Mouse (Mus musculus): ENCODE data around the gene Clspn. TPM values are rescaled to one million over a fixed set of nuclear protein-coding genes. Genes with fewer than 3 reads are reported as not detected.

The Clspn gene
- total and polyA plus RNA-seq, 2 experiments, result 0.15 to 0.28 TPM

- peak; percentile 15 for DNase-seq (ENCODE audit: extremely low read depth, low read depth, low spot score)
- H3K4me1 ChIP-seq (ENCODE audit: control insufficient read depth, insufficient read depth, low read length), result no peaks in the 10 kb centered on the region
- peak; percentile 81 for TF ChIP-seq CTCF (IDR thresholded peaks at IDR 0.05; ENCODE audit: low read depth, low read length)
- TF ChIP-seq POLR2A (IDR thresholded peaks at IDR 0.05; ENCODE audit: extremely low read depth, insufficient read depth, low read length), result no peak
Observed at GRCm38 (mm10) chr4:126599971-126600754, 43.4 kb downstream of the Clspn start.

GRCm38 (mm10) chr4:126601597-126602444 lies 45.1 kb downstream of the Clspn start:
- H3K4me1 ChIP-seq (ENCODE audit: control insufficient read depth, insufficient read depth, low read length), result no peaks in the 10 kb centered on the region
- H3K4me3 ChIP-seq (ENCODE audit: insufficient read depth, low read depth, low read length), result no peak overlapping the region
- H3K79me2 ChIP-seq (ENCODE audit: control insufficient read depth, insufficient read depth, low read length), result no peaks in the 10 kb centered on the region
- no peak overlapping the region for H3K27ac ChIP-seq (replicated peaks; ENCODE audit: insufficient read depth, low read depth, low read length)
- H3K27me3 ChIP-seq (ENCODE audit: control insufficient read depth, insufficient read depth, low read length), result no peaks in the 10 kb centered on the region
- TF ChIP-seq POLR2A (IDR thresholded peaks at IDR 0.05; ENCODE audit: extremely low read depth, insufficient read depth, low read length) (no peak), CTCF (IDR thresholded peaks at IDR 0.05; ENCODE audit: low read depth, low read length) (no peak)
- 27% methylated on average over 21 of the region's 22 CpGs for WGBS
- H3K9ac ChIP-seq (ENCODE audit: low read depth, low read length), result no peak overlapping the region
- DNase-seq (ENCODE audit: extremely low read depth, low read depth, low spot score), result no peak
- H3K36me3 ChIP-seq (ENCODE audit: control insufficient read depth, insufficient read depth, low read length), result no peaks in the 10 kb centered on the region

More at GRCm38 (mm10) chr4:126599971-126600754, 43.4 kb downstream of the Clspn start:
- H3K36me3 ChIP-seq (ENCODE audit: control insufficient read depth, insufficient read depth, low read length), result no peaks in the 10 kb centered on the region
- no peak overlapping the region for H3K27ac ChIP-seq (replicated peaks; ENCODE audit: insufficient read depth, low read depth, low read length)
- H3K27me3 ChIP-seq (ENCODE audit: control insufficient read depth, insufficient read depth, low read length), result no peaks in the 10 kb centered on the region
- H3K4me3 ChIP-seq (ENCODE audit: insufficient read depth, low read depth, low read length), result no peak overlapping the region
- no peaks in the 10 kb centered on the region for H3K79me2 ChIP-seq (ENCODE audit: control insufficient read depth, insufficient read depth, low read length)
- WGBS, result 30% methylated on average over 8 of the region's 8 CpGs
- H3K9ac ChIP-seq (ENCODE audit: low read depth, low read length), result no peak overlapping the region

GRCm38 (mm10) chr4:126602445-126602762 lies 45.7 kb downstream of the Clspn start:
- no peaks in the 10 kb centered on the region for H3K36me3 ChIP-seq (ENCODE audit: control insufficient read depth, insufficient read depth, low read length)
- no peak overlapping the region for H3K4me3 ChIP-seq (ENCODE audit: insufficient read depth, low read depth, low read length)
- no peaks in the 10 kb centered on the region for H3K27me3 ChIP-seq (ENCODE audit: control insufficient read depth, insufficient read depth, low read length)
- no peak overlapping the region for H3K9ac ChIP-seq (ENCODE audit: low read depth, low read length)
- DNase-seq (ENCODE audit: extremely low read depth, low read depth, low spot score), result no peak
- no peak overlapping the region for H3K27ac ChIP-seq (replicated peaks; ENCODE audit: insufficient read depth, low read depth, low read length)
- TF ChIP-seq POLR2A (IDR thresholded peaks at IDR 0.05; ENCODE audit: extremely low read depth, insufficient read depth, low read length), result no peak
- no peak for TF ChIP-seq CTCF (IDR thresholded peaks at IDR 0.05; ENCODE audit: low read depth, low read length)
- H3K79me2 ChIP-seq (ENCODE audit: control insufficient read depth, insufficient read depth, low read length), result no peaks in the 10 kb centered on the region
- WGBS, result 47% methylated on average over 6 of the region's 6 CpGs
- no peaks in the 10 kb centered on the region for H3K4me1 ChIP-seq (ENCODE audit: control insufficient read depth, insufficient read depth, low read length)

GRCm38 (mm10) chr4:126604141-126604540 lies 47.4 kb downstream of the Clspn start:
- TF ChIP-seq POLR2A (IDR thresholded peaks at IDR 0.05; ENCODE audit: extremely low read depth, insufficient read depth, low read length) (no peak), CTCF (IDR thresholded peaks at IDR 0.05; ENCODE audit: low read depth, low read length) (no peak)
- no peak overlapping the region for H3K9ac ChIP-seq (ENCODE audit: low read depth, low read length)
- H3K4me1 ChIP-seq (ENCODE audit: control insufficient read depth, insufficient read depth, low read length), result no peaks in the 10 kb centered on the region
- no peaks in the 10 kb centered on the region for H3K79me2 ChIP-seq (ENCODE audit: control insufficient read depth, insufficient read depth, low read length)
- WGBS, result 61% methylated on average over 2 of the region's 2 CpGs
- no peak overlapping the region for H3K4me3 ChIP-seq (ENCODE audit: insufficient read depth, low read depth, low read length)
- no peak overlapping the region for H3K27ac ChIP-seq (replicated peaks; ENCODE audit: insufficient read depth, low read depth, low read length)
- peak; percentile 8 for DNase-seq (ENCODE audit: extremely low read depth, low read depth, low spot score)
- no peaks in the 10 kb centered on the region for H3K27me3 ChIP-seq (ENCODE audit: control insufficient read depth, insufficient read depth, low read length)
- H3K36me3 ChIP-seq (ENCODE audit: control insufficient read depth, insufficient read depth, low read length), result no peaks in the 10 kb centered on the region

GRCm38 (mm10) chr4:126605751-126606150 lies 49.0 kb downstream of the Clspn start:
- TF ChIP-seq POLR2A (IDR thresholded peaks at IDR 0.05; ENCODE audit: extremely low read depth, insufficient read depth, low read length) (no peak), CTCF (IDR thresholded peaks at IDR 0.05; ENCODE audit: low read depth, low read length) (no peak)
- H3K79me2 ChIP-seq (ENCODE audit: control insufficient read depth, insufficient read depth, low read length), result peaks cover 3% of the 10 kb centered on the region; the same call in 1 of the 2 replicates
- H3K36me3 ChIP-seq (ENCODE audit: control insufficient read depth, insufficient read depth, low read length), result no peaks in the 10 kb centered on the region
- H3K9ac ChIP-seq (ENCODE audit: low read depth, low read length), result no peak overlapping the region
- H3K27me3 ChIP-seq (ENCODE audit: control insufficient read depth, insufficient read depth, low read length), result no peaks in the 10 kb centered on the region
- DNase-seq (ENCODE audit: extremely low read depth, low read depth, low spot score), result no peak
- 86% methylated on average over 4 of the region's 4 CpGs for whole genome bisulfite sequencing
- H3K27ac ChIP-seq (replicated peaks; ENCODE audit: insufficient read depth, low read depth, low read length), result no peak overlapping the region
- no peaks in the 10 kb centered on the region for H3K4me1 ChIP-seq (ENCODE audit: control insufficient read depth, insufficient read depth, low read length)
- no peak overlapping the region for H3K4me3 ChIP-seq (ENCODE audit: insufficient read depth, low read depth, low read length)

All from liver, adult 2 months (tissue).